Mouse (Mus musculus): ENCODE data around the gene Nqo1.

The Nqo1 gene

GRCm38 (mm10) chr8:107404057-107404456 is 1.1 kb upstream of the Nqo1 start:
- no peak for DNase-seq

- no peak for DNase-seq
Measured at GRCm38 (mm10) chr8:107401866-107402265, 1.1 kb downstream of the Nqo1 start.

DNA sequence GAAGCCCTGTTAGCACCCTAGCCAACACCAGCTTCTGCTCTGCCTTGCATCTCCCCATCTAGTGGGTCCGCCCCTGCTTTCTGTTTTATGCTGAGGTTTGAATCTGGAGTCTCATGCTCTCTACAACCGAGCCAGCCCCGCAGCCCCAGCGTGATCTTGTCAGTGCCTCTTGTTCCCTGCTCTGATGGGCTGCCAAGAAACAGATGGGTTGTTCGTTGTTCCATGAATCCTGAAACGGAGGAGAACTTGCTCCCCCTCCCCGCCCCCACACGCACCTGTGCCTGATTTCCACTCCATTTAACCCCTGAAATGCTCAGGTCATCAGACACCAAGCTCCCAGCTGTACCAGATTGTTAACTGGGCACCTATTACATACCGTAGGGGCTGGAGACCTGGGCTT is 3.5 kb downstream of the Nqo1 start:
- DNase-seq, result peak in 1 of 2 experiments; percentile 29

DNA sequence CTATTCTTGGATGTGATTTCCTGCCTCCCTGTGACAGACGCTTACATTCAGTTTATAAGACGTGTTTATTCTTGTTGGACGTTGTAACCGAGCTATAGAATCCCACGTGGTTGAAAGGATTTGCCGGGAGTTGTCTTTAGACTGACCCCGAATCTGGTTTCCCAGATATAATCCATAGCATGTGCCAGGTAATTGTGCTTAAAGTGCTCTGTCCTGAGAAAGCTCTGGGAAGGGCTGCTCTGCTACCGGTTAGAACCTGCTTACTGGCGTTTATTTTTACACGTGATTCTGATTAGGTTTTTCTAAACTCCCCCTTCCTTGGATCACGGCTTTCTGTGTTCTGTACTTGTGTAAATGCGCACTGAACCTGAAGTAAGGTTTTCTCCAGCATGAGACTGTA is 5.3 kb downstream of the Nqo1 start:
- DNase-seq, result no peak

- no peak for DNase-seq
Measured at GRCm38 (mm10) chr8:107396106-107396670, 6.8 kb downstream of the Nqo1 start.

DNA sequence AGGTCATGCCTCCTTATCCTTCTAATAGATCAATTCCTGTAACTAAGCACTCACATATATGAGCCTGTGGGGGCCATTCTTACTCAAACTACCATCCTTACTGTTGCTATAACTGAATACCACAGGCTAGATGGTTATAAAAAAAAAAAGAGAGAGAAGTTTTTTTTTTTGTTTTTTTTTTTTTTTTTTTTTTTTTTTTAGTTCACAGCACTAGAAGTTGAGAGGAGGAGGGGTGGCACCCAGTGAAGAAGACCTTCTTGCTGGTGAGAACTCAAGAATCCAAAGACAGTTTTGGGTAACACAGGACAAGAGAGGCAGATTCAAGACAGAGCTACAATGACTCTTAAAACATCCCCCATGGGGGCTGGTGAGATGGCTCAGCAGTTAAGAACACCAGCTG is 7.6 kb downstream of the Nqo1 start:
- DNase-seq, result no peak

DNA sequence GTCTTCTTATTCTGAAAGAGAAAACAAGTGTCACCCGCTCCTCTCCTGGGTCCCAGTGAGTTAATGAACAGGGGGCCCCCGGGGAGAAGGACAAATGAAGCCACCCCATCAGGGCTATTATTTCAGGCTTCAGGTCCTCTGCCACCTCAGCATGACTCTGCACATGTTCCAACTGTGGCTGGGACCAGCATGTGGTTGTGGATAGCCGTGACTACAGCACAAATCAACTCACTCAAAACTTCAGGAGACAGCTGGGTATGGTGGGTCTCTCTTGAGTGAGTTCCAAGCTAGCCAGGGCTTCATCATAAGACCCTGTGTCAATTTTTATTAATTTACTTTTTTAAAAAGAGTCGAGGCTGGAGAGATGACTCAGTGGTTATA is 11.9 kb downstream of the Nqo1 start:
- no peak for DNase-seq

DNA sequence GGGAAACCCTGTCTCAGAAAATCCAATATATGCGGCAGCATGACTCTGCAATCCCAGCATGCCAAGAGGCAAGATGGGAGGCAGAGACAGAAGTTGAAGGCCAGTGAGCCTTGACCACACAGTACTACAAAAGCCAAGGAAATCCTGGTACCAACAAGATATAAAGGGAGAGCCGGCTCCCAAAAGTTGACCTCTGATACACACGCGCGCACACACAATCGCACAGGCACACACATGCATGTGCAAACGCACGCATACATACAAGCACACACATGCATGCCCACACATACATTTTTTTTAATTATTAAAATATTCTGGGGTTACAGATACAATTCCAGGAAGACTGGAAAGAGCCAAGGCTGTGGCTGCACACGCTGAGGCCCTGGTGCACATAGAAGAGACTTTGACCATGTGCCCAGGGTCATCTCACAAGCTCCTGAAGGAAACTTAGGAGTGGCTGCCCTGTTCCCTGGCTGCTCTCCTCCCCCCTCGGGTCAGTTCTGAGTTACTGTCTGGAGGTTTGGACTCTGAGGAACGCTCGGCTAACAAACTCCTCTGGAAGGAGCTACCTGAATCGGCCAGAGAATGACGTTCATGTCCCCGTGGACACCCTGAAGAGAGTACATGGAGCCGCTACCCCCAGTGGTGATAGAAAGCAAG is 12.4 kb downstream of the Nqo1 start:
- DNase-seq, result peak; percentile 79 to 89

DNA sequence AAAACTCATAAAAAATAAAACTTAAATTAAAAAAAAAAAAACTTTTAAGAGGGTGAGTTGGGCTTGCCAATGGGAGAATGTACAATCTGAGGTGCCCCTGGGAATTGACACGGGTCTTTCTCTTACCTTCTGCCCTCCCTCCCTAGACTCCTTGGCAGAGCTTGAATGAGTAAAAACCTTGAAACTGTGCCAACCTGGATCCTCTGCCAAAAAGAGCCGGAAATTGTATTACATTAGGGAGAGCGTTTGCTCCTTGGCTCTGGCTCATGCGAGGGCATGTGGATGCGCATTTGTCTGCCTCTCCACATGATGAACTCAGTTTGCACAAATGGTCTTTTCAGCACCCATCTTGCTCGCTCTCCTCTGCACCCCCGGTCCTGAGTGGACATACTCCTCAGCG is 13.4 kb downstream of the Nqo1 start:
- peak; percentile 87 to 89 for DNase-seq

- DNase-seq, result peak; percentile 60 to 77
Measured at GRCm38 (mm10) chr8:107387861-107388260, 15.1 kb downstream of the Nqo1 start.

DNA sequence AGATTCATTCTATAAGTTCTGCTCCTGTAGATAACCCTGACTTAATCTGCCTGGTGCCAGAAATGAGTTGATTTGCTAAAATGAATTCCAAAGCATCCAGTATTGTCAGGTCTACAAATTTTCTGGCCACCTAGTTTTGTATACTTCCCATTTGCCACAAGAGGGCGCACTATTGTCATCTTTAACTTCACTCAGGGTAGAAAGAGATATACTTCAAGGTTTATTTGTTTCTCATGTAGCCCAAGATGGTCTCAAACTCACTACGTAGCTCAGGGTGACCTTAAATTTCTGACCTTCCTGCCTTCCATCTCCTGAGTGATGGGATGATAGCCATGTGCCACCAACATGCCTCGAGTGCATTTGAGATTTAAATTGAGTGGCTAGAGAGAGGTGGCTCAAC is 16.4 kb downstream of the Nqo1 start:
- DNase-seq, result peak; percentile 28 to 30

DNA sequence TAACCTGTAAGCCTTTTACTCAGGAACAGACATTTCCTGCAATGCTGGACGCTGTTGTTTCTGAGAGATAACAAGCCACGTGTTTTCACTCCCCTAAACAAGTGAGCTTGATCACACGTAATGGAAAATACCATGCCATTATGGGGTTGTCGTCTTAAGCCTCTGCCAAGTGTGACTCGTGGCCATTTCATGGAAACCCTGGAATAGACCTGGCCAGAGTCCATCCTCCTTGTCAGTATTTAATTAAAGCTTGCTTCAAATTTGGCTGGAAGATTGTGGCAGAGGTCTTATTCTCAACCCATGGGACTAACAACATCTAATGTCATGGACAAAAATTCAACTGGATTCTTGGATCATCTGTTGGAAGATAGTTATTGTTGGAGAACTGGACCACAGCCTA is 16.8 kb downstream of the Nqo1 start:
- DNase-seq, result peak; percentile 38 to 53

DNA sequence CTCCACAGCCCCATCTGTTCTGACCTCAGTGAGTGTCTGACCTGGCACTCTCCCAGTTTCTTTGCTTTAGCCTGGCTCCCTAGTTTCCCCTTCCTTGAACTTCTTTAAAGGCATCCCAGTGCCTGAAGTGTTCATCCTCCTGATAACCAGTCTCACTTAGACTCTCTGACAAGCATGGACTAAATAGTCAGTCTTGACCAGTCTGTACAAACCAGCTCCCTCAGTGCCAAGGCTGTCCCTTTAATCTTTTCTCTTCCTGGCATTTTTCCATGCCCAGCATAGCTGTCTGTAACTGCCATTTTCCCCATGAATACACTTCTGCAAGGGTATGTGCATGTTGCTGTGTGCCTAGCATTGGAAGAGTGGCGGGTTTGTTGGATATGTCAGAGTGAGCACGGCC is 17.9 kb downstream of the Nqo1 start:
- no peak for DNase-seq

- DNase-seq, result no peak
Measured at GRCm38 (mm10) chr8:107384651-107385050, 18.4 kb downstream of the Nqo1 start.

GRCm38 (mm10) chr8:107382898-107383297 is 20.1 kb downstream of the Nqo1 start:
- DNase-seq, result no peak

- no peak for DNase-seq
Measured at GRCm38 (mm10) chr8:107381666-107382065, 21.3 kb downstream of the Nqo1 start.

- DNase-seq, result no peak
Measured at GRCm38 (mm10) chr8:107380734-107381133, 22.3 kb downstream of the Nqo1 start.

DNA sequence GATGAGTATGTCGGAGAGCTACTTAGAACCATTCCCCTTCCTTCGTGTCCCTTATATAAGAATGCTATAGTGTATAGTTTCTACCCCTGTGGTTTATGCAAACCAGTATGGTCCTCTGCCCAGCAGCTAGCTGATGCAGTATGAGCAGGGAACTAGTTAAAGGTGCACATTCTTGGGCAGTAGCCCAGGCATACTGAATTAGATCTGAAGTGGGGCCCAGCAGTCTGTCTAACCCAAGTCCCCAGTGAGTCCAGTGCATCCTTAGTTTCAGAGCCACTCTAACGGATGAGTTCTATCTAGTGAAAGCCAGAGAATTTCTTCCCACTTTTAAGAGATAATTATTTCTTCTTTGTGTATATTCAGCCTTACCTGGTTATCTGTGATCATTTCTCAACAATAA is 25.7 kb downstream of the Nqo1 start:
- no peak for DNase-seq

DNA sequence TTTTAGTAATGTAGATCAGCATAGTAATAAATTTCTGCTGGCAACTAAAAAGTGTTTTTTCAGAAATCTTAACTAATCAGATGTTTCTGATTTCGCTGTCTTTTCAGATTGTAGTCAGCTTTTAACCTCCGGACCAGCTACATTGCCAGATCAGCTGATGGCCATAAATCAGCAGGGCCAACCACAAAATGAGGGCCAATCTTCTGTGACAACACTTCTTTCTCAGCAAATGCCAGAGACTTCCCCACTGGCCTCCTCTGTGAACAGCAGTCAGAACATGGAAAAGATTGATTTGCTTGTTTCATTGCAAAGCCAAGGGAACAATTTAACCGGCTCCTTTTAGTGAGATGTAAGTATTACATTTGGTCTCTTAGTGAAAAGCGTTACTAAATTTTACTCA is 32.7 kb downstream of the Nqo1 start:
- DNase-seq, result peak in 1 of 2 experiments; percentile 27
